Mouse (Mus musculus) lung, postnatal 0 days (tissue): ENCODE data around the gene Fam117a.

Experiments used
- CTCF ChIP-seq: IDR thresholded peaks from 2 replicates; pipeline ENCODE4 v1.5.1; 2016; ENCODE audit warnings: antibody characterized with exemption, mild to moderate bottlenecking
- EP300 ChIP-seq: IDR thresholded peaks from 2 replicates; pipeline ENCODE4 v1.6.1; 2016; ENCODE audit warnings: antibody characterized with exemption, mild to moderate bottlenecking, control low read depth

- TF ChIP-seq CTCF (no peak), EP300 (no peak)
These were observed 32.1 kb downstream of the Fam117a start for GRCm38 (mm10) chr11:95368871-95369270.
